Mouse (Mus musculus) gastrocnemius, postnatal 25 days (tissue): Measurements from ENCODE around the gene Eif1b. TPM values are rescaled to one million over a fixed set of nuclear protein-coding genes. Genes with fewer than 3 reads are reported as not detected.
"Not testable (repeated sequence)": the region's sequence is repeated elsewhere in the genome, so short reads cannot be mapped to it uniquely, and the experiment has no call there.

Experiments
- DNase-seq: peaks from one replicate; pipeline ENCODE4 v3.0.0; 2022
- total RNA-seq, 2 experiments: library from RNA; stranded (reverse); gene quantifications; 1 replicate in 1 of 2; 2 replicates in 1 of 2; pipeline ENCODE4 v1.2.3; 2021

The Eif1b gene
- total RNA-seq, 2 experiments from 2014 or later: 34.4 to 38.1 TPM

GRCm38 (mm10) chr9:120521161-120521560, 29.1 kb downstream of the Eif1b start:
- no peak for DNase-seq

- no peak for DNase-seq
Observed at GRCm38 (mm10) chr9:120527270-120527669, 35.2 kb downstream of the Eif1b start.

GRCm38 (mm10) chr9:120527919-120528318, 35.9 kb downstream of the Eif1b start:
- DNase-seq: no peak

GRCm38 (mm10) chr9:120528815-120529510, 36.9 kb downstream of the Eif1b start:
- DNase-seq: no peak

- no peak for DNase-seq
Observed at GRCm38 (mm10) chr9:120530471-120530870, 38.4 kb downstream of the Eif1b start.

- no peak for DNase-seq
Observed at GRCm38 (mm10) chr9:120532062-120532461, 40.0 kb downstream of the Eif1b start.

GRCm38 (mm10) chr9:120532691-120533090, 40.7 kb downstream of the Eif1b start:
- DNase-seq: no peak

- not testable (repeated sequence) for DNase-seq
Observed at GRCm38 (mm10) chr9:120533446-120533950, 41.5 kb downstream of the Eif1b start.

- peak; percentile 7 for DNase-seq
Observed at GRCm38 (mm10) chr9:120539662-120540251, 47.7 kb downstream of the Eif1b start, which contains the start of gene Entpd3. Gene Entpd3, plus strand, starts transcription at chr9:120539818.

GRCm38 (mm10) chr9:120541411-120541810, 49.4 kb downstream of the Eif1b start:
- no peak for DNase-seq

GRCm38 (mm10) chr9:120542241-120542640, 50.2 kb downstream of the Eif1b start:
- no peak for DNase-seq

Other genes with a start within 250 kb of the Eif1b start
- gene Myrip, start 190.7 kb upstream of the Eif1b start, total RNA-seq: 1 to 10 TPM in 1 of 2 experiments, under 1 TPM in 1; 0.97 to 4.5 TPM
- not detected for gene Entpd3, start 47.6 kb downstream of the Eif1b start, total RNA-seq
- 100 to 1,000 TPM; 268 to 270 TPM for gene Rpl14, start 79.2 kb downstream of the Eif1b start, total RNA-seq